Mouse (Mus musculus): ENCODE measurements around the gene Psat1. TPM values are rescaled to one million over a fixed set of nuclear protein-coding genes. Genes with fewer than 3 reads are reported as not detected.

The Psat1 gene
- polyA plus RNA-seq, 1 experiment from 2014 or later, result 55.2 TPM

GRCm38 (mm10) chr19:15950225-15950624 lies 3.1 kb upstream of the Psat1 start:
- TF ChIP-seq CTCF (IDR thresholded peaks at IDR 0.05; ENCODE audit: low read depth), result no peak
- Histone ChIP-seq H3K4me3 (replicated peaks; ENCODE audit: low read depth, low read length) (no peak overlapping the region), H3K4me2 (ENCODE audit: low read length) (no peak overlapping the region), H3K4me1 (replicated peaks; ENCODE audit: insufficient read depth, low read length) (no peaks in the 10 kb centered on the region), H3K36me3 (ENCODE audit: insufficient read depth, low read length) (peaks cover 6% of the 10 kb centered on the region; the same call in 1 of the 2 replicates), H3K27me3 (ENCODE audit: insufficient read depth, low read length) (no peaks in the 10 kb centered on the region), H3K9me3 (replicated peaks; ENCODE audit: low read length) (no peaks in the 10 kb centered on the region), H3K9ac (ENCODE audit: low read depth, low read length) (no peak overlapping the region), H3K27ac (no peak overlapping the region)
- DNase-seq (ENCODE audit: low spot score), result no peak
- no peak for ATAC-seq (replicated peaks; ENCODE audit: low FRiP score, low read depth)
- 60% methylated on average over 3 of the region's 3 CpGs for WGBS

GRCm38 (mm10) chr19:15948867-15949266 lies 1.7 kb upstream of the Psat1 start:
- Histone ChIP-seq H3K36me3 (ENCODE audit: insufficient read depth, low read length) (no peaks in the 10 kb centered on the region), H3K9ac (ENCODE audit: low read depth, low read length) (no peak overlapping the region), H3K4me3 (replicated peaks; ENCODE audit: low read depth, low read length) (no peak overlapping the region), H3K27me3 (ENCODE audit: insufficient read depth, low read length) (no peaks in the 10 kb centered on the region), H3K4me2 (ENCODE audit: low read length) (no peak overlapping the region), H3K4me1 (replicated peaks; ENCODE audit: insufficient read depth, low read length) (no peaks in the 10 kb centered on the region), H3K9me3 (replicated peaks; ENCODE audit: low read length) (no peaks in the 10 kb centered on the region), H3K27ac (no peak overlapping the region)
- no peak for DNase-seq (ENCODE audit: low spot score)
- WGBS, result 85% methylated on average over 1 of the region's 1 CpGs
- TF ChIP-seq CTCF (IDR thresholded peaks at IDR 0.05; ENCODE audit: low read depth), result no peak
- ATAC-seq (replicated peaks; ENCODE audit: low FRiP score, low read depth), result no peak

GRCm38 (mm10) chr19:15948426-15948825 lies 1.3 kb upstream of the Psat1 start:
- no peaks in the 10 kb centered on the region for H3K27me3 ChIP-seq (ENCODE audit: insufficient read depth, low read length)
- H3K4me3 ChIP-seq (replicated peaks; ENCODE audit: low read depth, low read length), result no peak overlapping the region
- no peaks in the 10 kb centered on the region for H3K36me3 ChIP-seq (ENCODE audit: insufficient read depth, low read length)
- DNase-seq (ENCODE audit: low spot score) (no peak), ATAC-seq (replicated peaks; ENCODE audit: low FRiP score, low read depth) (no peak)
- no peaks in the 10 kb centered on the region for H3K4me1 ChIP-seq (replicated peaks; ENCODE audit: insufficient read depth, low read length)
- no peak for TF ChIP-seq CTCF (IDR thresholded peaks at IDR 0.05; ENCODE audit: low read depth)
- no peak overlapping the region for H3K4me2 ChIP-seq (ENCODE audit: low read length)
- H3K27ac ChIP-seq, result no peak overlapping the region
- H3K9me3 ChIP-seq (replicated peaks; ENCODE audit: low read length), result no peaks in the 10 kb centered on the region
- no peak overlapping the region for H3K9ac ChIP-seq (ENCODE audit: low read depth, low read length)
- 85% methylated on average over 7 of the region's 7 CpGs for WGBS

- Histone ChIP-seq H3K27ac (peak overlapping the region; percentile 58; the same call in 1 of the 2 replicates), H3K9ac (ENCODE audit: low read depth, low read length) (no peak overlapping the region), H3K36me3 (ENCODE audit: insufficient read depth, low read length) (no peaks in the 10 kb centered on the region), H3K4me2 (ENCODE audit: low read length) (no peak overlapping the region), H3K4me1 (replicated peaks; ENCODE audit: insufficient read depth, low read length) (no peaks in the 10 kb centered on the region), H3K9me3 (replicated peaks; ENCODE audit: low read length) (no peaks in the 10 kb centered on the region), H3K27me3 (ENCODE audit: insufficient read depth, low read length) (no peaks in the 10 kb centered on the region), H3K4me3 (replicated peaks; ENCODE audit: low read depth, low read length) (no peak overlapping the region)
- DNase-seq (ENCODE audit: low spot score), result no peak
- peak; percentile 87 for ATAC-seq (replicated peaks; ENCODE audit: low FRiP score, low read depth)
- no peak for TF ChIP-seq CTCF (IDR thresholded peaks at IDR 0.05; ENCODE audit: low read depth)
- 64% methylated on average over 10 of the region's 10 CpGs for WGBS
These were observed 474 bp downstream of the Psat1 start for GRCm38 (mm10) chr19:15946663-15947062.

- Histone ChIP-seq H3K4me1 (replicated peaks; ENCODE audit: insufficient read depth, low read length) (no peaks in the 10 kb centered on the region), H3K4me3 (replicated peaks; ENCODE audit: low read depth, low read length) (no peak overlapping the region), H3K36me3 (ENCODE audit: insufficient read depth, low read length) (no peaks in the 10 kb centered on the region), H3K27ac (no peak overlapping the region), H3K9me3 (replicated peaks; ENCODE audit: low read length) (no peaks in the 10 kb centered on the region), H3K27me3 (ENCODE audit: insufficient read depth, low read length) (no peaks in the 10 kb centered on the region), H3K9ac (ENCODE audit: low read depth, low read length) (no peak overlapping the region), H3K4me2 (ENCODE audit: low read length) (no peak overlapping the region)
- DNase-seq (ENCODE audit: low spot score), result no peak
- no peak for TF ChIP-seq CTCF (IDR thresholded peaks at IDR 0.05; ENCODE audit: low read depth)
- no peak for ATAC-seq (replicated peaks; ENCODE audit: low FRiP score, low read depth)
- whole genome bisulfite sequencing, result 87% methylated on average over 7 of the region's 7 CpGs
These were observed 4.1 kb downstream of the Psat1 start for GRCm38 (mm10) chr19:15943117-15943423.

GRCm38 (mm10) chr19:15942421-15943116 lies 4.6 kb downstream of the Psat1 start:
- H3K4me2 ChIP-seq (ENCODE audit: low read length), result no peak overlapping the region
- ATAC-seq (replicated peaks; ENCODE audit: low FRiP score, low read depth), result no peak

GRCm38 (mm10) chr19:15941399-15941798 lies 5.7 kb downstream of the Psat1 start:
- Histone ChIP-seq H3K36me3 (ENCODE audit: insufficient read depth, low read length) (no peaks in the 10 kb centered on the region), H3K9ac (ENCODE audit: low read depth, low read length) (no peak overlapping the region), H3K4me2 (ENCODE audit: low read length) (no peak overlapping the region), H3K4me3 (replicated peaks; ENCODE audit: low read depth, low read length) (no peak overlapping the region), H3K27me3 (ENCODE audit: insufficient read depth, low read length) (no peaks in the 10 kb centered on the region), H3K4me1 (replicated peaks; ENCODE audit: insufficient read depth, low read length) (no peaks in the 10 kb centered on the region), H3K9me3 (replicated peaks; ENCODE audit: low read length) (no peaks in the 10 kb centered on the region), H3K27ac (peak overlapping the region; percentile 32)
- ATAC-seq (replicated peaks; ENCODE audit: low FRiP score, low read depth), result peak; percentile 81
- TF ChIP-seq CTCF (IDR thresholded peaks at IDR 0.05; ENCODE audit: low read depth), result no peak
- DNase-seq (ENCODE audit: low spot score), result peak; percentile 29
- 43% methylated on average over 8 of the region's 8 CpGs for WGBS

More at GRCm38 (mm10) chr19:15942421-15943116, 4.6 kb downstream of the Psat1 start:
- 69% methylated on average over 11 of the region's 11 CpGs for WGBS
- no peak overlapping the region for H3K9ac ChIP-seq (ENCODE audit: low read depth, low read length)
- H3K4me1 ChIP-seq (replicated peaks; ENCODE audit: insufficient read depth, low read length), result no peaks in the 10 kb centered on the region
- H3K9me3 ChIP-seq (replicated peaks; ENCODE audit: low read length), result no peaks in the 10 kb centered on the region
- no peaks in the 10 kb centered on the region for H3K36me3 ChIP-seq (ENCODE audit: insufficient read depth, low read length)
- DNase-seq (ENCODE audit: low spot score), result no peak
- H3K27me3 ChIP-seq (ENCODE audit: insufficient read depth, low read length), result no peaks in the 10 kb centered on the region
- H3K4me3 ChIP-seq (replicated peaks; ENCODE audit: low read depth, low read length), result no peak overlapping the region
- no peak for TF ChIP-seq CTCF (IDR thresholded peaks at IDR 0.05; ENCODE audit: low read depth)
- H3K27ac ChIP-seq, result no peak overlapping the region

Measured in kidney, postnatal 0 days (tissue).